Mouse (Mus musculus) spleen, adult 18-20 months (tissue): ENCODE results near the gene Rprd1b.
A peak's percentile ranks its signal among the peaks of the same experiment; 100 is the strongest.

ENCODE experiments used
- DNase-seq, 2 experiments: peaks; one replicate each; pipeline ENCODE4 v3.0.0; 2022; ENCODE audit warnings: mixed read lengths in 2 of 2

Gene Rprd1b

DNA sequence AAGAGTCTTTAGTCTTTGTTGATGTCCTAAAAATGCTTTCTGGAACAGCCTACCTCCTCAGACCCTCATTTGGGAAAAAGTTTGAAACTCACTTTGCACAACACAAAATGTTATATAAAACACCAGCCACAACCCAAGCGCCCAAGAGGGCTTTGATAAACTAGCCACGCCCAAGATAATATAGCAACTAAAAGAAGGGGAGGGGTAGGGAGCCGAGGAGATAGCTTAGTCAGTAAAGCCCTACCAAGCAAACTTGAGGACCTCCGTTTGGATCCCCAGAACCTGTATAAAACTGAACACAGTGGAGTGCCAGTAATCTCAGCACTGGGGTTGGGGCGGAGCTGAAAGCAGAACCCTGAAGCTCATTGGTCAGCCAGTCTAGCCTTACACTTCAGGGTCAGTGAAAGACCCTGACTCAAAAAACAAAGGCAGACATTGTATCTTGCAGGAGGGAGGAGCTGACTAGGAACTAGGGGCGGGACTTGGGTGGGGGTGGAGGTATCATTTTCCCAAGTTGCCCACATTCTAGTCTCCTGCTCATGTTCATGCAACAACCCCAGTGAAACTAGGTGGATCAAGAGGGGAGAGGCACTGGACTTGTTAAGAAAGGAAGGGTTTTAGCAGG is 124.5 kb downstream of the Rprd1b start:
- DNase-seq: no peak

DNA sequence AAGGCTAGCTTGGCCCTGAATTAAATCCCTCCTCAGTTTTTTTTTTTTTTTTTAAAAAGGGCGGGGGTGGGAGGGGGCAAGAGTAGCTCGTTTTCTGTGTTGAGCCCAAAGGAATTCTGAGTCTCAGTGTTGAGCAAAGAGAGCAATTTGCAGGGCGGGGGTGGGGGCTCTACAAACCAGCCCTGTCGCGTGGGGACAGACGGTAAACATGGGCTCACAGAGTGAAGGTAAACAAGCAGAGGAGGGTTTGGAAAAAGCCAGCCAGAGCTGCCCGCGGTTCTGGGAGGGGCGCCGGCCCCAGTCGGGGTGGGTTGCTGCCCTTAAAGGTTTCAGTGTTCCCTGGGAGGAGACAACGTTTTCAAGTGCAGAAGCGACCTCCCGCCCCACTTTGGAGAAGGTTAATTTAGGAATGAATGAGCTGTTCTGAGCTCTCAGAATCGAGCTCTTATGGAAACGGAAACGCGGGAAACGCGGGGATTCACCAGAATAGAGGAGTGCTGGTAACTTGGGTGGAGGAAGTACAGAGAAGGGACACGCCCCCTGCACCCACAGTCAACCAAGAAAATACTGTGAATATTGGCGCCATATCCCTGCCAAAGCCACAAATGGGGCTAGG is 125.5 kb downstream of the Rprd1b start:
- peak in 1 of 2 experiments; percentile 52 for DNase-seq

- DNase-seq: no peak
Observed at GRCm38 (mm10) chr2:158154641-158155040, 126.3 kb downstream of the Rprd1b start.

- no peak for DNase-seq
Observed at GRCm38 (mm10) chr2:158155101-158155500, 126.8 kb downstream of the Rprd1b start.

- no peak for DNase-seq
Observed at GRCm38 (mm10) chr2:158155615-158156014, 127.3 kb downstream of the Rprd1b start.

DNA sequence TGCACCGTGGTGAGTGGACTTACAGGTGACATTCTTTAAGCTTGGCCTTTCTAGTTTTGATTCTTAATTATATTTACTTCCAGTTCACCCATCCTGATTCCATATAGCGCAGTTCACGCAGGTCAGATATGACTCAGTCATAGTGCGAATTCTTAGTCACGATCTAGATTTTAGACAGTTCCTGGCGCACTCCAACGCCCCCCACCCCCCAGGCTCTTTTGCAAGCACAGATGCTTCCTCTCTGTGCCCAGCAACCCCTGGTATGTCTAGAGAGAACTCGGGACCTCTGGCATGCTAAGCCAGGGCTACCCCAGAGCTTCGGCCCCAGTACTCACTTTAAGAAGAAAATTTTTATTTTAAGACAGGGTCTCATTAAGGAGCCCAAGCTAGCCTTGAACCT is 128.2 kb downstream of the Rprd1b start:
- no peak for DNase-seq

DNA sequence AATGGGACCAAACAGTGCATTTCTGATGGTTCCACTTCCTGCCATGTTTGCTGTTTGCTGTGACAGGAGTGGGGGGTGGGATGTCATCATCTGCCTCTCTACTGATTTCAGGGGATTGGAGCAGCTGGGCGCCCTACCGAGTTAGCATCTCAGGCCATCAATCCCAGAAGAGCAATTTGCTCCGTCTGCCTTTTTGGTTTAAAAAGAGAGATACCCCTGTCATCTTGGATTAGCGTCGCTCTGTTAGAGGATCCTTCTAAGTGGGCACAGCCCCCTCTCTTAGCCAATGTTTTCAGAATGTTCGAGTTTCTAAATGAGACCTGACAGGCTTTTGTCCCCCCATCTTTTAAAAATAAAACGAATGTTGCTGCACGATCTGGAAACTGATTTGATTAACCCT is 129.4 kb downstream of the Rprd1b start:
- DNase-seq: no peak

GRCm38 (mm10) chr2:158159376-158160235 is 131.3 kb downstream of the Rprd1b start:
- DNase-seq: no peak

GRCm38 (mm10) chr2:158161761-158162160 is 133.5 kb downstream of the Rprd1b start:
- DNase-seq: no peak

DNA sequence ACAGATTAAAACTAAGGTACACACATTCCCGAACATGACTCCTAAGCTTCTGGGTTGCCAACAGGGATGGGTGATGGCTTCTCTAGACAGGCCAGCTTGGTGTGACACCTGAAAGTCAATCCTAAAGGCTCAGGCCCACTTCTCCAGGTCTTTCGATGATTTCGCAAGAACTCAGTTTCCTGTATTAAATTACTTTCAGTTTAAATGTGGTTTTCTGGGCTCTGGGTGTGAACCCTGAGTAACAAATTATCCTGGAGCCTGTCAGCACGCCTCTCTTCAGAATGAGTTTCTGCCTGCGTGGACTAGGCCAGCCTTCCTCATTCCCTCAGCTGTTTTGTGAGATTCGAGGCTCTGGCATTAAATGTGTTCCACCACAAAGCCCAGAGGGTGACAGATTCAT is 134.7 kb downstream of the Rprd1b start:
- DNase-seq: no peak

GRCm38 (mm10) chr2:158165776-158166175 is 137.5 kb downstream of the Rprd1b start:
- DNase-seq: no peak

- DNase-seq: peak; percentile 65 to 75
Observed at GRCm38 (mm10) chr2:158166628-158167027, 138.3 kb downstream of the Rprd1b start.

DNA sequence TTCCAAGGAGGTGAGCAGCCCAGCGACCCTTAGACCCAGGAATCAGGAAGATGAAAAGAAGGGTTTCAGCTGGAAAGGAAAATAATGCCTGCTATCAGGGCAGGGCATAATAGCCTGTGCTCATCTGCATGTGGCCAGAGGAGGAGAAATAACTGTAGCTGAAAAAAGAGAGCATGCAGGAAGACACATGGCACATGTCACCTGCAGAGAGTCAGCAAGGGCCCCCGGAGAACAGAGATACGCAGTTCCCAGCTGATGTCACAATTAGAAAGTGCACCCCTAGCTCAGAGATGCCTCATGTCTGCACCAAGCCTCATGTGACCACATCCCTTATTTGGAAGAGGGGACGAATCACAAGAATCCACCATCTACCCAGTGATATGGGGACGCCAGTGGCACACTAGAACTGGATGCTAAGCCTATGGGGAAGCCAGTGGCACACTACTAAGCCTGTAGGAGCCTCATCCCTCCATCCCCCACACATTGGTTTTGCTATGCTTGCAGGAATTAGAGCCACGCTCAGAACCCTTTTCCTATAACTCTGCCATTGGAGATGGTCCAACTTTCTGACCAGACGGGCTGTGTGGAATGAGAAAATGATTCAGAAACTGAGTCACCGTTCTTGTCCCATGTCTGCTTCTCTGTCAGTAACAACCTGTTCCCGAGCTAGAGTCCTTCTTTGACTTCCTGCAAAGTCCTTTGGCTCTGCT is 139.4 kb downstream of the Rprd1b start:
- DNase-seq: no peak

DNA sequence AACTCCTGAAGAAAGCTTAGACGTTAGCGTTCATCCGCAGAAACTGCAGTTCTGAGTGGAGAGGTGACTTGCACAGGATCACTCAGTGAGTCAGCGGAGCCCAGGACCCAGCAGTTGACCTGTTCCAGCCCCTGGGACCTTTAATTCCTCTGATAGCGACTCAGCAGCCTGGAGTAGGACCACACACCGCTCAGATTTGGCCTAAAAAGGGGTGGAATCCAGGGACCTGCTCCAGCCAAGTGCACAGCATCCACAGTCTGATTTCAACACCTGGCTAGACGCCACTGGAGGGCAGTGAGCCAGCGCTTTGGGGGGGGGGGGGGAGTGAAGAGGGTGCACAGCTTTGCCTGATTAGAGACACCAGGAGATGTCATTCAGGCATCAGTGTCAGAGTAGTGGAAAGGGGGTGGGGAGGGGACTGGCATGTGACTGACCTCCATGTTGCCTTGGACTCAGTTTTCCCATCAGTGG is 140.5 kb downstream of the Rprd1b start:
- DNase-seq: no peak

DNA sequence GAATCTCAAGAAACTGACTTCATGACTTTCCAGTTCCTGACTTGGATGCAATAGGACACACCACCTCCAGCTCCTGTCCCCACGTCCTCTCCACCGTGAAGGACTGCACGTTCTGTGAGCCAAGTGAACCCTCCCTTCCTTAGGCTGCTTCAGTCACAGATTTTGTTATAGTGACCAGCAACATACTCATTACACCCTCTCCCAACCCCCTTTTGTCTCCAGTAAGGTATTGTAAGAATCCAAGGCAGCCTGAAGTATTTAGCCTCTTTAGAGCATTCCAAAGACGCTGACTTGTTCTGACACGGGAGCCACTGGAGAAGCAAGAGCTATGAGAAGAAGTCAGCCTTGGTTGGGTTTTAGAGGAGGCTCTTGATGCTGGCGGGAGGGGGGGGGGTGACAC is 141.1 kb downstream of the Rprd1b start:
- no peak for DNase-seq

GRCm38 (mm10) chr2:158169771-158170170 is 141.5 kb downstream of the Rprd1b start:
- DNase-seq: no peak

DNA sequence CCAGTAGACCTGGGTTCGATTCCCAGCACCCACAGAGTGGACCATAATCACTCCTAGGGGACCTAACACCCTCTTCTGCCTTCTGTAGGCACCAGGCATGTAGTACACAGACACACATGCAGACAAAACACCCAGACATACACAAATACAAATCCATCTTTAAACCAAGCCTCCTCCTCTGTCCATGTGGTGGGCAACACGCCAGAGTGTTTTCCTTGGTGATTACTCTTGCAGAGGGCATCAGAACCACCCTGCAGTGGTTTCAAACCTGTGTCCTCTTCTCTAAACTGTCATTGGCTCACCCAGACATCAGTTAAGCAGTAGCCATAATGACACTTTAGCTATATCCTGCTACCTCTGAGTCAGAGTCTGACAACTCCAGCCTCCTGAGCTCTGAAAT is 142.1 kb downstream of the Rprd1b start:
- DNase-seq: no peak

- DNase-seq: peak in 1 of 2 experiments; percentile 38
Observed at GRCm38 (mm10) chr2:158174438-158174837, 146.1 kb downstream of the Rprd1b start.

GRCm38 (mm10) chr2:158174958-158175357 is 146.7 kb downstream of the Rprd1b start:
- DNase-seq: peak in 1 of 2 experiments; percentile 31

- DNase-seq: no peak
Observed at GRCm38 (mm10) chr2:158175433-158175832, 147.1 kb downstream of the Rprd1b start.

DNA sequence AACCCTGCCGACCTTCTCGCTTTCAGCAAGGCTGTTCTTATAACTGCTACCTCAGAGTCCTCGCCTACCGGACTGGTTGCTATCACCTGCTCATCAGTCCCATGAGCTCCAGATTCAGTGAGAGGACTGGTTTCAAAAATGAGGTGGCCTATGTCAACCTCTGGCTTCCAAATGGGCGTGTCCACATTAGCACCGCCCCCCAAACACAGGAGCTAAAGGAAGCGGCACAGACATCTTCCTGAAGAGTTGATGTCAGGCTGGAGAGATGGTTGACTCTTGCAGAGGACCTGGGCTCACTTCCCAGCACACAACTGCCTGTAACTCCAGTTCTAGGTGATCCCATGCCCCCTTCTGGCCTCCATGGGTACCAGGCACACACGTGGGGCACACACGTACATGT is 148.5 kb downstream of the Rprd1b start:
- no peak for DNase-seq

DNA sequence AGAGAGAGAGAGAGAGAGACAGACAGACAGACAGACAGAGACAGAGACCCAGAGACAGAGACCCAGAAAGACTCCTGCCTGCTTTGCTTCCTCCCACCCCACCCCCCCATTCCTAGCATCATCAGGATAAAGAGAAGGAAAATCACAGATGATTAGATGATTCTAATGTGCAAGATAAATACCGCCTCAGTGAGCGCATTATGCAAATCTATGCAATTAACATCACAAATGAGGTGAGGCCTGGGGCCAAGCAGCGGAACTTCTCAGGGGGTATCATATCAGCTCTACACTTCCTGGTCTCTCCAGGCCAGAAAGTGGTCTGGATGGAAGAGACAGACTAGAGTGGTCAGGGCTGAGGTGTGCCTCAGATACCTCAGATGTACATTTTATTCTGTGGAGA is 149.3 kb downstream of the Rprd1b start:
- no peak for DNase-seq

GRCm38 (mm10) chr2:158178139-158178538 is 149.8 kb downstream of the Rprd1b start:
- no peak for DNase-seq
